Mouse (Mus musculus): ENCODE measurements around the gene Aspg. TPM values are rescaled to one million over a fixed set of nuclear protein-coding genes. Genes with fewer than 3 reads are reported as not detected.

Aspg gene
- polyA plus RNA-seq, 1 experiment from 2014 or later = 0.65 TPM

GRCm38 (mm10) chr12:112150011-112150410 lies 43.5 kb downstream of the Aspg start:
- DNase-seq (ENCODE audit: low spot score) = no peak
- 63% methylated on average over 7 of the region's 7 CpGs for WGBS
- H3K4me3 ChIP-seq (ENCODE audit: low read depth, low read length) = no peak overlapping the region
- peaks cover 15% of the 10 kb centered on the region for H3K4me1 ChIP-seq (replicated peaks; ENCODE audit: control insufficient read depth, insufficient read depth, low read length)
- peaks cover 34% of the 10 kb centered on the region for H3K27me3 ChIP-seq (ENCODE audit: control insufficient read depth, insufficient read depth, low read length)
- no peak for ATAC-seq (ENCODE audit: low FRiP score)
- H3K27ac ChIP-seq (ENCODE audit: low read depth, low read length) = no peak overlapping the region
- H3K36me3 ChIP-seq (ENCODE audit: control insufficient read depth, insufficient read depth, low read length) = no peaks in the 10 kb centered on the region
- H3K4me2 ChIP-seq (replicated peaks; ENCODE audit: low read depth, low read length) = no peak overlapping the region
- H3K9ac ChIP-seq (ENCODE audit: low read depth, low read length) = no peak overlapping the region
- H3K9me3 ChIP-seq (ENCODE audit: control insufficient read depth, low read length) = no peaks in the 10 kb centered on the region

DNA sequence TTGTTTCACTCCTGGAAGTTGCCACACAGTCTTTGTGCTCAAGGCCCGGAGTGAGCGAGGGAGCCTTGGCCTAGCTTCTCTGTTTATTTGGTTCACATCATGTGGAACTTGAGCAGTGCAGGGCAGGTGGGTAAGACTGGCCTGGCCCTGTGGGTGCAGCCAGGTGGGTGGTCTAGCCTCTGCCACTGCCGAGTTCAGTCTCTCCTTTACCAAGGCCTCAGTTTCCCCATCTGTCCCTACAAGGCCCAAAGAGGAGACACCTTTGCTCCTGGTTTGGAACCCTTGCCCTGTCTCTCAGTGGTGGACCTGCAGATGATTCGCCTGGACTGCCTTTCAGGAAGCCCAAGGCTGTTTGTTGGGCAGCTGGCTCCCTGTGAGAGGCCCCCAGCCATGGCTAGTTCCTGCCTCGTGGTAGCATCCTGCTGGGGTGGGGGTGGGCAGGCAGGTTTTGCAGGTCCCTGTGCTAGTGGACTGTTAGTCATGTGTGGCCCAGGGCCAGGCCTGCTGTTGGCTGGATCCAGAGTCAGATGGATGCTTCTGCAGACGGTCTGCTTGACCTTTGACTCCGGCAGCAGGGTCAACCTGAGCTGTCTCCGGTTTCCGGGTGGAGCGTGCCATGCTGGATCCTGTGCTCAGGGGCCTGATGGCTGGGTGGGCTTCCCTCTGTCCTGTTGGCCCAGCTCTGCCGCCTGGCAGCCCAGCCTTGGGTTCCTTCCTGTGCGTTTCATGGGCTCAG lies 44.9 kb downstream of the Aspg start:
- Histone ChIP-seq H3K4me1 (replicated peaks; ENCODE audit: control insufficient read depth, insufficient read depth, low read length) (peaks cover 20% of the 10 kb centered on the region), H3K4me3 (ENCODE audit: low read depth, low read length) (no peak overlapping the region), H3K36me3 (ENCODE audit: control insufficient read depth, insufficient read depth, low read length) (no peaks in the 10 kb centered on the region), H3K9me3 (ENCODE audit: control insufficient read depth, low read length) (no peaks in the 10 kb centered on the region), H3K27me3 (ENCODE audit: control insufficient read depth, insufficient read depth, low read length) (peaks cover 28% of the 10 kb centered on the region), H3K27ac (ENCODE audit: low read depth, low read length) (no peak overlapping the region), H3K4me2 (replicated peaks; ENCODE audit: low read depth, low read length) (no peak overlapping the region), H3K9ac (ENCODE audit: low read depth, low read length) (no peak overlapping the region)
- DNase-seq (ENCODE audit: low spot score) (no peak), ATAC-seq (ENCODE audit: low FRiP score) (no peak)
- 28% methylated on average over 12 of the region's 12 CpGs for WGBS

DNA sequence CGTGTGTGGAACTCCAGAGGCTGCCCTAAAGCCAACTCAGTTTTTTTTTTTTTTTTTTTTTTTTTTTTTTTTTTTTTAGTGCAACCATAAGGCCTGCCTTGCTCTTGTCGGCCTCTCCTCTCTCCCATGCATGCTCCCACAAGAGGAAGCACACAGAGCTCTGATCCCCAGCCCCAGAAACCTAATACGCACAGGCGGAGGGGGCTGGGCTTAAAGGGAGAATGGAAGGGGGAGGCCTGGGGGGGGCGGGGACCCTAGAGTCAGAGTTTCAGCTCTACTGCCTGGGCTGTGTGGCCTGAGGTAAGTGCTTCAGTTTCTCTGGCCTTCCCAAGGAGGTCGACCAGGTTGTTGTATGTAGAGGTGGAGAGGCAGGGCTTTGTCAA lies 45.5 kb downstream of the Aspg start:
- Histone ChIP-seq H3K4me1 (replicated peaks; ENCODE audit: control insufficient read depth, insufficient read depth, low read length) (peaks cover 19% of the 10 kb centered on the region), H3K9me3 (ENCODE audit: control insufficient read depth, low read length) (no peaks in the 10 kb centered on the region), H3K36me3 (ENCODE audit: control insufficient read depth, insufficient read depth, low read length) (no peaks in the 10 kb centered on the region), H3K4me2 (replicated peaks; ENCODE audit: low read depth, low read length) (no peak overlapping the region), H3K9ac (ENCODE audit: low read depth, low read length) (no peak overlapping the region), H3K4me3 (ENCODE audit: low read depth, low read length) (no peak overlapping the region), H3K27ac (ENCODE audit: low read depth, low read length) (no peak overlapping the region), H3K27me3 (ENCODE audit: control insufficient read depth, insufficient read depth, low read length) (peaks cover 22% of the 10 kb centered on the region)
- ATAC-seq (ENCODE audit: low FRiP score) = no peak
- 48% methylated on average over 6 of the region's 6 CpGs for WGBS
- DNase-seq (ENCODE audit: low spot score) = no peak

DNA sequence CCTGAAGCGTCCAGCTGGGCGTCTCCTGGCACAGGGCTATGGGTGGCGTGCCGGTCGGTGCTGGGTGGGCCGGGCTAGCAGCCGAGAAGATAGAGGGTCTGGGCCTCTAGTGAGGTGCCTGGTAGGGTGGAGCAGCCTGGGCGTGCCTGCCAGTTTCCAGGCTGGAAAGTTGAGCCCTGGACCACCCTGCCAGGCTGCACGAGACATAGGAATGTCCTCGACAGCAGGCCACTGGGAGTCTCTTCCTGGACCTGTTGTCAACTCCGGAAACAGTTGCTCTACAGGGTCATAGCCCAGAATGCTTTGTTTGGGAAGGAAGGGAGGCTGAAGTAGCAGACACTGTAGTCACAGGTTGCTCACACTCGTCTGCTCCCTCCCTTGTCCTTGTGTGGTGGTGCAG lies 47.1 kb downstream of the Aspg start:
- Histone ChIP-seq H3K9me3 (ENCODE audit: control insufficient read depth, low read length) (no peaks in the 10 kb centered on the region), H3K4me3 (ENCODE audit: low read depth, low read length) (no peak overlapping the region), H3K36me3 (ENCODE audit: control insufficient read depth, insufficient read depth, low read length) (no peaks in the 10 kb centered on the region), H3K4me1 (replicated peaks; ENCODE audit: control insufficient read depth, insufficient read depth, low read length) (peaks cover 15% of the 10 kb centered on the region), H3K4me2 (replicated peaks; ENCODE audit: low read depth, low read length) (no peak overlapping the region), H3K27ac (ENCODE audit: low read depth, low read length) (no peak overlapping the region), H3K27me3 (ENCODE audit: control insufficient read depth, insufficient read depth, low read length) (peaks cover 14% of the 10 kb centered on the region; the same call in 1 of the 2 replicates), H3K9ac (ENCODE audit: low read depth, low read length) (no peak overlapping the region)
- WGBS = 73% methylated on average over 12 of the region's 12 CpGs
- ATAC-seq (ENCODE audit: low FRiP score) (no peak), DNase-seq (ENCODE audit: low spot score) (no peak)

DNA sequence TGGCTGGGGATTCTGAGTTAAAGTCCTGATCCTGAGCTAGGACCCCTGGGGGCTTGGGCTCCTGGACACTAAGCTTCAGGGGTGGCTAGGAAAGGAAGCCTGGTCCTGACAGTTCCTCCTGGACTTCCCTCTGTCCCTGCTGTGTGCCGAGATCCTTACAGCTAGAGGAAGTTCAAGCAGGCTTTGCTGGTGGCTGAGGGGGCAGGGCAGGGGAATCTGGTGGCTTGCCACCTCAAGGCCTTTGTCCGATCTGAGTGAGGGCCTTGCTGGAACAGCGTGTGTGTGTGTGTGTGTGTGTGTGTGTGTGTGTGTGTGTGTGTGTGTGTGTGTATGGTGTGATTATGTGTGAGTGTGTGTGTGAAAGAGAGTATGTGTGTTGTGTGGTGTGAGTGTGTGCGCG lies 48.0 kb downstream of the Aspg start:
- H3K9me3 ChIP-seq (ENCODE audit: control insufficient read depth, low read length) = no peaks in the 10 kb centered on the region
- ATAC-seq (ENCODE audit: low FRiP score) (no peak), DNase-seq (ENCODE audit: low spot score) (no peak)
- H3K9ac ChIP-seq (ENCODE audit: low read depth, low read length) = no peak overlapping the region
- H3K27me3 ChIP-seq (ENCODE audit: control insufficient read depth, insufficient read depth, low read length) = peaks cover 13% of the 10 kb centered on the region; the same call in 1 of the 2 replicates
- WGBS = 56% methylated on average over 5 of the region's 5 CpGs
- H3K27ac ChIP-seq (ENCODE audit: low read depth, low read length) = no peak overlapping the region
- H3K4me1 ChIP-seq (replicated peaks; ENCODE audit: control insufficient read depth, insufficient read depth, low read length) = peaks cover 15% of the 10 kb centered on the region
- no peaks in the 10 kb centered on the region for H3K36me3 ChIP-seq (ENCODE audit: control insufficient read depth, insufficient read depth, low read length)
- no peak overlapping the region for H3K4me3 ChIP-seq (ENCODE audit: low read depth, low read length)
- H3K4me2 ChIP-seq (replicated peaks; ENCODE audit: low read depth, low read length) = no peak overlapping the region

GRCm38 (mm10) chr12:112155218-112156051 lies 49.0 kb downstream of the Aspg start:
- ATAC-seq (ENCODE audit: low FRiP score) = peak; percentile 44; the same call in 1 of the 2 replicates
- H3K4me2 ChIP-seq (replicated peaks; ENCODE audit: low read depth, low read length) = no peak overlapping the region; the same call in 1 of the 2 replicates
- peaks cover 12% of the 10 kb centered on the region; the same call in 1 of the 2 replicates for H3K27me3 ChIP-seq (ENCODE audit: control insufficient read depth, insufficient read depth, low read length)

DNA sequence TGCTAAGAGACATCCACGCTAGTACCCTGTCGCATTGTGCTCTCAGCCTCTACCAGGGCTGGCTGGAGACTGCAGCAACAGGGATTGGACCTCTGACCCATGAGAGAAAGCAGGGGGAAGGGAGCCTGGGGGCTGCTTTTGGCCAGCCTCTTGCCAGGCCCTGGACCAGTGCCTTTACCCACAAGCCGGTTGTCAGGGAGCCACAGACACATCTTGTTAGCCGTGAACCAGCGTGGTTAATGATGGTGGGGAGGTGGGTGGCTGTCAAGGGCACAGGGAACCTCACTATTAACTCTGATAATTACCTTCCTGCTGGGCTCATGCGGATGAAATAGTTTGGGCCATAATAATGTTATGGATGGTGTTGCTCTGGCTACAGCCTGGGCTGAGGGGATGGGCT lies 50.3 kb downstream of the Aspg start:
- Histone ChIP-seq H3K27me3 (ENCODE audit: control insufficient read depth, insufficient read depth, low read length) (peaks cover 17% of the 10 kb centered on the region; the same call in 1 of the 2 replicates), H3K27ac (ENCODE audit: low read depth, low read length) (no peak overlapping the region), H3K9me3 (ENCODE audit: control insufficient read depth, low read length) (no peaks in the 10 kb centered on the region), H3K4me1 (replicated peaks; ENCODE audit: control insufficient read depth, insufficient read depth, low read length) (peaks cover 15% of the 10 kb centered on the region), H3K9ac (ENCODE audit: low read depth, low read length) (no peak overlapping the region), H3K4me3 (ENCODE audit: low read depth, low read length) (no peak overlapping the region), H3K36me3 (ENCODE audit: control insufficient read depth, insufficient read depth, low read length) (no peaks in the 10 kb centered on the region), H3K4me2 (replicated peaks; ENCODE audit: low read depth, low read length) (no peak overlapping the region)
- 65% methylated on average over 6 of the region's 6 CpGs for WGBS
- DNase-seq (ENCODE audit: low spot score) = no peak
- no peak for ATAC-seq (ENCODE audit: low FRiP score)

More at GRCm38 (mm10) chr12:112155218-112156051, 49.0 kb downstream of the Aspg start:
- DNase-seq (ENCODE audit: low spot score) = peak; percentile 38
- no peaks in the 10 kb centered on the region for H3K9me3 ChIP-seq (ENCODE audit: control insufficient read depth, low read length)
- H3K36me3 ChIP-seq (ENCODE audit: control insufficient read depth, insufficient read depth, low read length) = no peaks in the 10 kb centered on the region
- peak overlapping the region; percentile 36; the same call in 1 of the 2 replicates for H3K27ac ChIP-seq (ENCODE audit: low read depth, low read length)
- no peak overlapping the region for H3K4me3 ChIP-seq (ENCODE audit: low read depth, low read length)
- peak overlapping the region; percentile 31; the same call in 1 of the 2 replicates for H3K9ac ChIP-seq (ENCODE audit: low read depth, low read length)
- peaks cover 15% of the 10 kb centered on the region for H3K4me1 ChIP-seq (replicated peaks; ENCODE audit: control insufficient read depth, insufficient read depth, low read length)
- WGBS = 43% methylated on average over 16 of the region's 16 CpGs

DNA sequence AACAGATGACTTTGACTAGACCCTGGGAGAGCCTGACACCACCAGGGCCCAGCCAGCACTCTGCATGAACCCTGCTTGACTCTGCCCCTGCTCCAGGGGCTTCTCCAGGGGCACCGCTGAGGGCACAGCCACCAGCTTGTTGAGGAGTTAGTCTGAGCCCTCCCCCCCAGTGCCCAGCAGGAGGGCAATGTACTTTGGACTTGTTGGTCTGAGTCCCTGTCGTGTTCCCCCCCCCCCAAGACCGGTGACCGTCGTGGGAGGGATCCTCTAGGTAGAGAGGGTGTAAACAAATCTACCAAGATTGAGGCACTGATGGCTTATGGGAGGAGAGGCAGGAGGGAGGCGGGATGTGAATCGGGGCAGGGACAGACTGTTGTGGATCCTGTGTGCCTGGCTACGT lies 51.8 kb downstream of the Aspg start:
- H3K4me3 ChIP-seq (ENCODE audit: low read depth, low read length) = no peak overlapping the region
- H3K4me2 ChIP-seq (replicated peaks; ENCODE audit: low read depth, low read length) = no peak overlapping the region
- no peaks in the 10 kb centered on the region for H3K36me3 ChIP-seq (ENCODE audit: control insufficient read depth, insufficient read depth, low read length)
- WGBS = 64% methylated on average over 8 of the region's 8 CpGs
- H3K9ac ChIP-seq (ENCODE audit: low read depth, low read length) = no peak overlapping the region
- DNase-seq (ENCODE audit: low spot score) = no peak
- no peak overlapping the region for H3K27ac ChIP-seq (ENCODE audit: low read depth, low read length)
- peaks cover 11% of the 10 kb centered on the region; the same call in 1 of the 2 replicates for H3K27me3 ChIP-seq (ENCODE audit: control insufficient read depth, insufficient read depth, low read length)
- no peaks in the 10 kb centered on the region for H3K9me3 ChIP-seq (ENCODE audit: control insufficient read depth, low read length)
- no peak for ATAC-seq (ENCODE audit: low FRiP score)
- H3K4me1 ChIP-seq (replicated peaks; ENCODE audit: control insufficient read depth, insufficient read depth, low read length) = peaks cover 19% of the 10 kb centered on the region

All from hindbrain, embryonic 11.5 days (tissue).